ENCODE assay signal across 14 mouse cellular contexts in the genomic region with DNA sequence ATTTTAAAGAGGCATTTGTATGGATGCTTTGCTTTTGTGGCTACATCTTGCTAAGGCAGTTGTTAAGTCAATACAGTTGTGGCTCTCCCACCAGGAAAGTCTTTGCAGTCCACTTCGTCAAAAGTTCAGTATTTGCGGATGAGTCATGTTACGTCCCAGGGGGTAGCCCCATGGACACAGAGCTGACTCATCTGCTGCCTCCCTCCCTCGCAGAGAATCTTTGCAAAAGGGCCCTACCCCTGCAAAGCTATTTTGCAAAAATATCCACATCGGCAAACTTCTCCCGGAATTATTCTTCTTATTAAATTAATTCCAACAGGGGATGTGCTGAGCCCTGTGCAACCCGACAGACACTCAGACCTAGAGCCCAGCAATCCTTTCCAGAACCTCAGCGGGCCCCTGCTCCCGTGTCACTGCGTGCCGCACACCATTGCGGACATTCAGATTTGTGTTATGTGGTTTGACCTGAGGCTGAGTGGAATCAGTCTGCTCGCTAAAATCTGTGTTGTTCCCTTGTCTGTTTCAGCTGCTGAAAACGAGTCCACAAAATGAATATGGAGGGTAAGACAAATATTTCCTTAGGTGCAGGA. TPM values are rescaled to one million over a fixed set of nuclear protein-coding genes. Genes with fewer than 3 reads are reported as not detected.
DNase-seq lines count a peak whose midpoint lies in the region; ATAC-seq and TF ChIP-seq lines count a peak whose summit lies in the region.
"Had no signal": no experiment of that assay in that cellular context is flagged by ENCODE, and none has a peak within 500 bp of the region (broad histone marks: within the 10 kb centered on the region; RNA-seq: fewer than 3 reads in every experiment).

No protein-coding gene starts in this region.

- TF ChIP-seq POLR2A in CH12.LX (IDR thresholded peaks at IDR 0.05; ENCODE audit: low read depth, low read length): no peak
- TF ChIP-seq POLR2A in olfactory bulb, adult 2 months (IDR thresholded peaks at IDR 0.05; ENCODE audit: insufficient read depth, low read depth, low read length): no peak

- H3K4me1 ChIP-seq in heart, postnatal 0 days (ENCODE audit: control insufficient read depth, insufficient read depth): peaks cover 17% of the 10 kb centered on the region; the same call in 1 of the 2 replicates
- peaks cover 26% of the 10 kb centered on the region for H3K4me1 ChIP-seq in heart, embryonic 12.5 days (replicated peaks)
- H3K4me1 ChIP-seq in CH12.LX (ENCODE audit: control insufficient read depth in 1 of 2, insufficient read depth in 2 of 2): peaks cover 6 to 15% of the 10 kb centered on the region in 2 experiments
- H3K4me1 ChIP-seq in olfactory bulb, adult 2 months (ENCODE audit: control insufficient read depth, insufficient read depth, low read length): peaks cover 12% of the 10 kb centered on the region
- H3K4me1 ChIP-seq in liver, postnatal 0 days (ENCODE audit: insufficient read depth): peaks cover 9% of the 10 kb centered on the region

- no peak for TF ChIP-seq RAD21 in CH12.LX (IDR thresholded peaks at IDR 0.05; ENCODE audit: low read depth, low read length)

- in situ Hi-C loops in CH12.LX (cut with MboI; ENCODE audit: low pct_ligation_motif_present, low pct_unique_long_range_greater_than_20kb, low sequenced_read_pairs): no loop called here

- no peaks in the 10 kb centered on the region for H3K27me3 ChIP-seq in heart, postnatal 0 days (ENCODE audit: control insufficient read depth, insufficient read depth, low read length)
- no peaks in the 10 kb centered on the region for H3K27me3 ChIP-seq in heart, embryonic 12.5 days (replicated peaks)
- peaks cover 2% of the 10 kb centered on the region for H3K27me3 ChIP-seq in CH12.LX (replicated peaks)
- H3K27me3 ChIP-seq in liver, postnatal 0 days (ENCODE audit: insufficient read depth, low read length): peaks cover 22% of the 10 kb centered on the region

- no peak for ATAC-seq in heart, postnatal 0 days (ENCODE audit: insufficient read depth, low read depth)
- ATAC-seq in heart, embryonic 12.5 days (ENCODE audit: insufficient number of reproducible peaks, low FRiP score): no peak
- no peak for ATAC-seq in liver, postnatal 0 days
- ATAC-seq: forebrain, embryonic 15.5 days had no signal

- TF ChIP-seq EP300 in heart, postnatal 0 days (IDR thresholded peaks at IDR 0.05; ENCODE audit: low read depth): no peak
- peak; percentile 94 for TF ChIP-seq EP300 in CH12.LX (IDR thresholded peaks at IDR 0.05; ENCODE audit: low read length)
- TF ChIP-seq EP300 in liver, postnatal 0 days (IDR thresholded peaks at IDR 0.05; ENCODE audit: low read depth): no peak

- H3K36me3 ChIP-seq in heart, postnatal 0 days (replicated peaks; ENCODE audit: control insufficient read depth, insufficient read depth, low read length): no peaks in the 10 kb centered on the region
- H3K36me3 ChIP-seq in heart, embryonic 12.5 days: no peaks in the 10 kb centered on the region
- no peaks in the 10 kb centered on the region for H3K36me3 ChIP-seq in CH12.LX (replicated peaks in 1 of 2; ENCODE audit: control insufficient read depth in 1 of 2, insufficient read depth in 1 of 2, low read length in 1 of 2)
- no peaks in the 10 kb centered on the region for H3K36me3 ChIP-seq in liver, postnatal 0 days (replicated peaks; ENCODE audit: insufficient read depth, low read length)
- H3K36me3 ChIP-seq: forebrain, embryonic 15.5 days had no signal

- TF ChIP-seq CTCF in heart, postnatal 0 days (IDR thresholded peaks at IDR 0.05; ENCODE audit: low read depth): no peak
- no peak for TF ChIP-seq CTCF in CH12.LX (conservative IDR thresholded peaks at IDR 0.05 in 1 of 2, IDR thresholded peaks at IDR 0.05 in 1 of 2; ENCODE audit: low read depth in 2 of 2, low read length in 2 of 2)
- no peak for TF ChIP-seq CTCF in olfactory bulb, adult 2 months (IDR thresholded peaks at IDR 0.05; ENCODE audit: insufficient read depth, low read depth, low read length)
- TF ChIP-seq CTCF in liver, postnatal 0 days (IDR thresholded peaks at IDR 0.05; ENCODE audit: low read depth): no peak

- no peak overlapping the region for H3K4me3 ChIP-seq in heart, postnatal 0 days (ENCODE audit: low read depth, low read length)
- H3K4me3 ChIP-seq in heart, embryonic 12.5 days: no peak overlapping the region
- H3K4me3 ChIP-seq in CH12.LX (replicated peaks in 1 of 3; ENCODE audit: low read depth in 2 of 3, low read length in 2 of 3, poor library complexity in 1 of 3): peak overlapping the region in 1 of 3 experiments; percentile 0
- no peak overlapping the region for H3K4me3 ChIP-seq in olfactory bulb, adult 2 months (ENCODE audit: insufficient read depth, low read depth, low read length)
- H3K4me3 ChIP-seq in liver, postnatal 0 days (ENCODE audit: low read depth, low read length): no peak overlapping the region
- H3K4me3 ChIP-seq: forebrain, embryonic 15.5 days had no signal

- peak; percentile 47 for DNase-seq in heart, postnatal 0 days (ENCODE audit: low spot score)
- DNase-seq in CH12.LX (ENCODE audit: extremely low read depth): peak; percentile 86
- peak; percentile 56 for DNase-seq in brain, adult 2 months (ENCODE audit: low read depth, low spot score)
- no peak for DNase-seq in liver, postnatal 0 days
- DNase-seq in right cerebral cortex, postnatal 4 days: no peak
- DNase-seq: cerebellum, adult 9-11 months; kidney, postnatal 14 days; layer of hippocampus, postnatal 36 days; liver; lung, postnatal 10 days had no signal

- dilution Hi-C loops in CH12.LX (cut with MboI; ENCODE audit: extremely low pct_ligation_motif_present, extremely low pct_unique_long_range_greater_than_20kb, low sequenced_read_pairs): no loop called here

- H3K79me2 ChIP-seq in CH12.LX (replicated peaks; ENCODE audit: control insufficient read depth, extremely low read depth, insufficient read depth, poor library complexity, severe bottlenecking): no peaks in the 10 kb centered on the region

- H3K4me2 ChIP-seq in heart, postnatal 0 days (ENCODE audit: low read depth, low read length): no peak overlapping the region
- H3K4me2 ChIP-seq in heart, embryonic 12.5 days: no peak overlapping the region
- peak overlapping the region; percentile 68 for H3K4me2 ChIP-seq in CH12.LX (ENCODE audit: insufficient read depth, low read depth, poor library complexity, severe bottlenecking)
- H3K4me2 ChIP-seq in liver, postnatal 0 days (ENCODE audit: low read depth, low read length): no peak overlapping the region
- H3K4me2 ChIP-seq: forebrain, embryonic 15.5 days; midbrain, embryonic 11.5 days had no signal

- peak overlapping the region; percentile 0; the same call in 1 of the 2 replicates for H3K27ac ChIP-seq in heart, postnatal 0 days (ENCODE audit: low read depth)
- H3K27ac ChIP-seq in heart, embryonic 12.5 days (ENCODE audit: poor library complexity, severe bottlenecking): no peak overlapping the region
- H3K27ac ChIP-seq in CH12.LX (ENCODE audit: insufficient read depth, low read depth): no peak overlapping the region
- peak overlapping the region; percentile 12; the same call in 1 of the 2 replicates for H3K27ac ChIP-seq in olfactory bulb, adult 2 months (ENCODE audit: insufficient read depth, low read depth, low read length)
- H3K27ac ChIP-seq in liver, postnatal 0 days (ENCODE audit: low read depth): no peak overlapping the region
- H3K27ac ChIP-seq: forebrain, embryonic 15.5 days had no signal

- H3K9ac ChIP-seq in heart, postnatal 0 days (replicated peaks; ENCODE audit: low read depth, low read length): no peak overlapping the region
- no peak overlapping the region for H3K9ac ChIP-seq in heart, embryonic 12.5 days
- no peak overlapping the region for H3K9ac ChIP-seq in CH12.LX (ENCODE audit: insufficient read depth, low read depth)
- no peak overlapping the region for H3K9ac ChIP-seq in liver, postnatal 0 days (replicated peaks)
- H3K9ac ChIP-seq: forebrain, embryonic 15.5 days had no signal

- H3K9me3 ChIP-seq in heart, postnatal 0 days (replicated peaks; ENCODE audit: control insufficient read depth, low read length): no peaks in the 10 kb centered on the region
- no peaks in the 10 kb centered on the region for H3K9me3 ChIP-seq in heart, embryonic 12.5 days (replicated peaks)
- peaks cover 10% of the 10 kb centered on the region for H3K9me3 ChIP-seq in CH12.LX (replicated peaks; ENCODE audit: low read length)
- no peaks in the 10 kb centered on the region for H3K9me3 ChIP-seq in liver, postnatal 0 days (ENCODE audit: low read length)
- H3K9me3 ChIP-seq: forebrain, embryonic 15.5 days had no signal

- WGBS in heart, postnatal 0 days: 63% methylated on average over 14 of the region's 14 CpGs
- 64% methylated on average over 14 of the region's 14 CpGs for WGBS in heart, embryonic 12.5 days
- 60% methylated on average over 14 of the region's 14 CpGs for WGBS in olfactory bulb, adult 2 months
- WGBS in liver, postnatal 0 days (ENCODE audit: insufficient replicate concordance): 61% methylated on average over 14 of the region's 14 CpGs

RNA-seq across cellular contexts. Expression of a gene that starts 3.8 kb away (rescaled TPM):
- total RNA-seq in heart, postnatal 0 days (2014; rRNA removed; ENCODE audit: low replicate concordance): 274 and 305 TPM in 2 replicates
- polyA plus RNA-seq in heart, postnatal 0 days (2015; fragmentation: Nextera tagmentation; extraction: Ambion mirVana): 401 and 442 TPM in 2 replicates
- polyA plus RNA-seq in heart, embryonic 12.5 days (2016; fragmentation: Nextera tagmentation; extraction: Ambion mirVana): 342 and 348 TPM in 2 replicates
- 0.08 and 0.21 TPM in 2 replicates for total RNA-seq in CH12.LX (2012; rRNA removed)
- 0.05 TPM in 2 replicates for total RNA-seq in CH12.LX (2014; rRNA removed)
- 0.13 and 0.25 TPM in 2 replicates for polyA plus RNA-seq in CH12.LX (2012; ENCODE audit: insufficient read length, low read depth)
- polyA plus RNA-seq in olfactory bulb, adult 2 months (2012; ENCODE audit: insufficient read depth, insufficient read length, low replicate concordance, missing spikeins): not detected in 2 replicates
- 27.5 and 28.5 TPM in 2 replicates for polyA plus RNA-seq in liver, postnatal 0 days (2015; fragmentation: Nextera tagmentation; extraction: Ambion mirVana)

RNA-seq across cellular contexts. Expression of a gene that starts 34.8 kb away (rescaled TPM):
- 57.0 and 57.1 TPM in 2 replicates for total RNA-seq in heart, postnatal 0 days (2014; rRNA removed; ENCODE audit: low replicate concordance)
- polyA plus RNA-seq in heart, postnatal 0 days (2015; fragmentation: Nextera tagmentation; extraction: Ambion mirVana): 49.2 and 50.3 TPM in 2 replicates
- polyA plus RNA-seq in heart, embryonic 12.5 days (2016; fragmentation: Nextera tagmentation; extraction: Ambion mirVana): 70.0 and 71.4 TPM in 2 replicates
- total RNA-seq in CH12.LX (2012; rRNA removed) (31.3 and 36.1 TPM in 2 replicates), CH12.LX (2014; rRNA removed) (14.1 and 15.1 TPM in 2 replicates)
- 54.5 and 63.4 TPM in 2 replicates for polyA plus RNA-seq in CH12.LX (2012; ENCODE audit: insufficient read length, low read depth)
- polyA plus RNA-seq in olfactory bulb, adult 2 months (2012; ENCODE audit: insufficient read depth, insufficient read length, low replicate concordance, missing spikeins): 524 TPM in 1 of 2 replicates, not detected in the other
- polyA plus RNA-seq in liver, postnatal 0 days (2015; fragmentation: Nextera tagmentation; extraction: Ambion mirVana): 25.0 and 29.4 TPM in 2 replicates

RNA-seq across cellular contexts. Expression of a gene that starts 35.1 kb away (rescaled TPM):
- 105 and 128 TPM in 2 replicates for total RNA-seq in heart, postnatal 0 days (2014; rRNA removed; ENCODE audit: low replicate concordance)
- 53.5 and 65.7 TPM in 2 replicates for polyA plus RNA-seq in heart, postnatal 0 days (2015; fragmentation: Nextera tagmentation; extraction: Ambion mirVana)
- 60.0 and 63.2 TPM in 2 replicates for polyA plus RNA-seq in heart, embryonic 12.5 days (2016; fragmentation: Nextera tagmentation; extraction: Ambion mirVana)
- total RNA-seq in CH12.LX (2012; rRNA removed) (51.1 and 52.1 TPM in 2 replicates), CH12.LX (2014; rRNA removed) (35.9 TPM in 2 replicates)
- 66.7 and 69.2 TPM in 2 replicates for polyA plus RNA-seq in CH12.LX (2012; ENCODE audit: insufficient read length, low read depth)
- not detected in 2 replicates for polyA plus RNA-seq in olfactory bulb, adult 2 months (2012; ENCODE audit: insufficient read depth, insufficient read length, low replicate concordance, missing spikeins)
- 44.9 and 53.7 TPM in 2 replicates for polyA plus RNA-seq in liver, postnatal 0 days (2015; fragmentation: Nextera tagmentation; extraction: Ambion mirVana)

Comparison
In these comparisons a context has a peak if more than half of its experiments do, and no peak if none do; other contexts are left out.
1. H3K27ac ChIP-seq: peak in heart, postnatal 0 days (single experiment) and olfactory bulb, adult 2 months (single experiment); none in heart, embryonic 12.5 days (single experiment), CH12.LX (single experiment) and liver, postnatal 0 days (single experiment).
2. DNase-seq: peak in heart, postnatal 0 days (single experiment), CH12.LX (single experiment) and brain, adult 2 months (single experiment); none in liver, postnatal 0 days (single experiment) and right cerebral cortex, postnatal 4 days (single experiment).
3. RNA of a gene that starts 3.8 kb away (polyA plus RNA-seq): 401 to 442 TPM in heart, postnatal 0 days, 342 to 348 TPM in heart, embryonic 12.5 days and 27.5 to 28.5 TPM in liver, postnatal 0 days; 0.13 to 0.25 TPM in CH12.LX and not detected in olfactory bulb, adult 2 months; every median in the first group is over 10 times any median in the second.